Mouse (Mus musculus) liver, embryonic 12.5 days (tissue): Measurements from ENCODE around the gene Cstl1. TPM values are rescaled to one million over a fixed set of nuclear protein-coding genes. Genes with fewer than 3 reads are reported as not detected.

Source experiments
- ATAC-seq: fragments of 200-750 bp; cut with Nextera tagmentation; 2 replicates; pipeline ENCODE4 v1.8.0; 2017; ENCODE audit warnings: moderate number of reproducible peaks, mild to moderate bottlenecking, moderate library complexity
- H3K27ac ChIP-seq: fragments of 300-500 bp; sonication (generic); 2 replicates; pipeline ENCODE4 v1.5.1; 2016; ENCODE audit warnings: mild to moderate bottlenecking
- H3K27me3 ChIP-seq: fragments of 300-500 bp; sonication (generic); replicated peaks from 2 replicates; pipeline ENCODE4 v1.6.1; 2016; ENCODE audit warnings: mild to moderate bottlenecking, moderate library complexity
- H3K36me3 ChIP-seq: fragments of 300-500 bp; sonication (generic); 2 replicates; pipeline ENCODE4 v1.6.1; 2016; ENCODE audit warnings: mild to moderate bottlenecking, moderate library complexity
- H3K4me1 ChIP-seq: fragments of 300-500 bp; sonication (generic); 2 replicates; pipeline ENCODE4 v1.6.1; 2016
- H3K4me2 ChIP-seq: fragments of 300-500 bp; sonication (generic); 2 replicates; pipeline ENCODE4 v1.6.1; 2016; ENCODE audit warnings: mild to moderate bottlenecking, moderate library complexity
- H3K4me3 ChIP-seq: fragments of 300-500 bp; sonication (generic); 2 replicates; pipeline ENCODE4 v1.5.1; 2016; ENCODE audit warnings: mild to moderate bottlenecking, moderate library complexity
- H3K9ac ChIP-seq: fragments of 300-500 bp; sonication (generic); 2 replicates; pipeline ENCODE4 v1.6.1; 2016; ENCODE audit warnings: mild to moderate bottlenecking, moderate library complexity
- H3K9me3 ChIP-seq: fragments of 300-500 bp; sonication (generic); replicated peaks from 2 replicates; pipeline ENCODE4 v1.6.1; 2016; ENCODE audit warnings: mild to moderate bottlenecking, moderate library complexity
- WGBS: fragments of 180-500 bp; shearing (Covaris S2); methylation state at CpG from one replicate; pipeline ENCODE4 v1.1.7; 2016; ENCODE audit not compliant: insufficient replicate concordance; 5-methylcytosine and 5-hydroxymethylcytosine counted together
- polyA plus RNA-seq: library from polyadenylated mRNA; unstranded; fragments of >200 nt; fragmentation: Nextera tagmentation; extraction: Ambion mirVana; gene quantifications from 2 replicates; pipeline ENCODE4 v1.2.1, GENCODE M21; 2016

The Cstl1 gene
- polyA plus RNA-seq = not detected in 2 replicates

DNA sequence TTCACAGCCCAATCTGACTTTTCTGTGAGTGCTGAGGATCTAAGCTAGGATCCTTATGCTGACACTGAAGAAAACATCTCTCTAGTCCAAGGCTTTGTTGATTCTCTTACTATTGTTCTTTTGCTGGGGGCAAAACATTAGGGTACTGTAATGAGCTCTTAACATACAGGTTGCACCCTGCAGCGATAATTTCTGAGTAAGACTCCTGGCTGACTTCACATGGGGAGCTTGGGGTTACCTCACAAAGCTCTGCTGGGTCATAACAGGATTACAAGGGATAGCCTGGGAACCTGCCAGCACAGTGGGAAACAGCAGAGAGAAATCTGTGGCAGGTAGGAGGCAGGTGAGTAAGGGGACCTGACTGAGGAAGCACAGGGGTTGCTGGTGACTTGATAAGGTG, at the start of gene Cstl1:
Gene Cstl1 (plus strand): TSS at position 301 of the 400 bp plus-strand sequence.
- H3K4me1 ChIP-seq = no peaks in the 10 kb centered on the region
- no peak for ATAC-seq
- no peaks in the 10 kb centered on the region for H3K9me3 ChIP-seq
- no peak within 1 kb of the TSS for H3K4me3 ChIP-seq
- H3K4me2 ChIP-seq = no peak within 1 kb of the TSS
- 67% methylated on average over 1 of the region's 1 CpGs for WGBS
- no peak within 1 kb of the TSS for H3K9ac ChIP-seq
- H3K27ac ChIP-seq = no peak within 1 kb of the TSS
- 0 out of 2 replicates have a peak, but pooled peaks cover 4% of the 10 kb centered on the region for H3K27me3 ChIP-seq
- H3K36me3 ChIP-seq = no peaks in the 10 kb centered on the region

GRCm38 (mm10) chr2:148706409-148707201, 43.6 kb upstream of the Cstl1 start:
- Histone ChIP-seq H3K9ac (no peak overlapping the region), H3K4me1 (no peaks in the 10 kb centered on the region), H3K9me3 (no peaks in the 10 kb centered on the region), H3K36me3 (no peaks in the 10 kb centered on the region), H3K4me2 (no peak overlapping the region), H3K4me3 (no peak overlapping the region), H3K27ac (no peak overlapping the region), H3K27me3 (no peaks in the 10 kb centered on the region)
- ATAC-seq = 0 out of 2 replicates have a peak, but pooled peaks have one; percentile 10
- 72% methylated on average over 15 of the region's 15 CpGs for whole genome bisulfite sequencing

- WGBS = 75% methylated on average over 6 of the region's 6 CpGs
- no peaks in the 10 kb centered on the region for H3K4me1 ChIP-seq
- H3K27me3 ChIP-seq = no peaks in the 10 kb centered on the region
- no peak overlapping the region for H3K4me2 ChIP-seq
- H3K36me3 ChIP-seq = no peaks in the 10 kb centered on the region
- no peak overlapping the region for H3K4me3 ChIP-seq
- H3K9ac ChIP-seq = no peak overlapping the region
- no peak for ATAC-seq
- no peaks in the 10 kb centered on the region for H3K9me3 ChIP-seq
- H3K27ac ChIP-seq = no peak overlapping the region
Observed at GRCm38 (mm10) chr2:148707202-148707530, 43.0 kb upstream of the Cstl1 start.

DNA sequence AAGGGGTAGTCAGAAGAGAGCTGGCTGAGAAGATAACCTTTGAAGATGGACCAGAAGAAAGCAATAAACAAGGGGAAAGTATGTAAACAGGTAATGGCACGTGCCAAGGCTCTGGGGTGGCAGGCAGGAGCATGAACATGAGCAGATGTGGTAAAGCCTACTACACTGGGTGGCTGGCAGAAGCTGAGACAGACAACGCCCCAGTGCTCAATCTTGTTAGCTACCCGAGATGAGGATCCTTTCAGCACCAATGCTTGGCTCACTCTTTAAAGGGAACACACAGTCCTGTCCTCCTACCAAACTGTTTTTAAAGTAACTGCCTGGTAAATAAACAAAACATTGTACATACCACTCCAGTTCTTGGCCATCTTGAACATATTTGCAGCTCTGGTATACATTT, 37.8 kb upstream of the Cstl1 start:
- Histone ChIP-seq H3K4me3 (no peak overlapping the region), H3K27ac (no peak overlapping the region), H3K9me3 (no peaks in the 10 kb centered on the region), H3K36me3 (no peaks in the 10 kb centered on the region), H3K9ac (no peak overlapping the region), H3K27me3 (no peaks in the 10 kb centered on the region), H3K4me1 (no peaks in the 10 kb centered on the region), H3K4me2 (no peak overlapping the region)
- no peak for ATAC-seq
- 70% methylated on average over 3 of the region's 3 CpGs for WGBS

- H3K36me3 ChIP-seq = no peaks in the 10 kb centered on the region
Observed at GRCm38 (mm10) chr2:148717072-148717471, 33.1 kb upstream of the Cstl1 start.

DNA sequence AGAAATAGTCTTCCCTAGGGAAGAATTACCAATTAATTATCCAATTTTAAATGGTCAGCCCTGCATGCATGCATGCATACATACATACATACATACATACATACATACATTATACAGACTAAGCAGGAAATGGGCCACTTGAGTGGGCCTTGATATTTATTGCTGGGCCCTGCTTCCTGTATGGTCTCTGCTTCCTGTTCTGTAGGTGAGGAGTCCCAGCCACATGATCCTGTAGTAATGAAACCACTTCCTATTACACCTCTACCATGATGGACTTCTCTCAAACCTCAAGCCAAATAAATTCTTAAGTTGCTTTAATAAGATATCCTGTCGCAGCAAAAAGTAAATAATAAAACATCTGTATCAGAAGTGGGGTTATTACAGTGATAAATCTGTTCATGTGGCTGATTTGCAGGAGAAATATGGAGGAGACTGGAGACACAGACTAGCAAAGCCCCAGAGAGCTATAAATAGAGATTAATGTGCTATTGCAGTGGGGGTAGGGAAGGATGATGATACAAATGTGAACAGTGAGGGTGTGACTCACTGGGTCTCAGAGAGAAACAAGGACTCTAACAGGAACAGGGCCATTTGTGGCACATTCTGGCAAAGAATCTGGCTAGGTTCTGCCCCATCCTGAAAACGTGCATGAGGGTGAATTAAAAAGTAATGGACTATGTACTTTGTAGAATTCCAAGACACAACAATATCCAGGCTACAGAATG, 30.7 kb upstream of the Cstl1 start:
- Histone ChIP-seq H3K4me3 (no peak overlapping the region), H3K27ac (no peak overlapping the region), H3K4me2 (no peak overlapping the region), H3K9me3 (no peaks in the 10 kb centered on the region), H3K27me3 (no peaks in the 10 kb centered on the region), H3K9ac (no peak overlapping the region), H3K36me3 (no peaks in the 10 kb centered on the region), H3K4me1 (0 out of 2 replicates have a peak, but pooled peaks cover 4% of the 10 kb centered on the region)
- WGBS = 42% methylated on average over 2 of the region's 2 CpGs
- no peak for ATAC-seq

More at GRCm38 (mm10) chr2:148717072-148717471, 33.1 kb upstream of the Cstl1 start:
- Histone ChIP-seq H3K4me2 (no peak overlapping the region), H3K9me3 (no peaks in the 10 kb centered on the region), H3K9ac (no peak overlapping the region), H3K27ac (no peak overlapping the region), H3K4me1 (0 out of 2 replicates have a peak, but pooled peaks cover 4% of the 10 kb centered on the region), H3K4me3 (no peak overlapping the region), H3K27me3 (no peaks in the 10 kb centered on the region)
- 55% methylated on average over 2 of the region's 2 CpGs for WGBS
- no peak for ATAC-seq

DNA sequence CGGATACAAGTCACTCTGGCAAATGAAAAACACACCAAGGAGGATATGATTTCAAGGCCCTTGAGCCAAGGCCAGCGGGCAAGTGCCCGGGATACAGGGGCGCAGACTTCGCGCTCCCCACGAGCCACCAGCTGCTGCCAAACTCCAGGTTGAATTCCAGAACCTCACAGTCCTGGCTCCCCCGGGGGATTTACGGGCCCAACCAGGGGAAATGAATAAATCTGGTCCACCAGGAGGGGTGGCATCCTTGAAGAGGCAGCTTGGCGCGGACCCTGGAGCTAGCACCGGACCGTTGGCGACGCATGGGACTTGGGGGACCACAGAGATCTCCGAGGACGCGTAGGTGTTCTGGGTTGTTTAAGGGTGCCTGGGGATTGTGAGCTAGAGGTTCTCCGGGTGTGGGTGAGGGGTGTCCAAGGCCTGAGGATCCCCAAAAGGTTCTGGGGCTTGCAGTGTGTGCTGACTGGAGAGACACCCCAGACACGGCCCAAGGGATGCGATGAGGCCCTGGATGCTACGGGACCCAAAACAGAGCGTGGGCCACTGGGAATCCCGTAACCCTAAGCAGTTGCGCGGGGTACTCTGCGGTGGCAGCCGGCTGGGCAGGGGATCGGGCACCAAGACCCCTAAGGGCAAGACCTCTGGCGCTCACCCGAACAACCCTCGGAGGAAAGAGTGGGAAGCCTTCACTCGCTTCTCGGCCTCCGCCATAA, 18.4 kb upstream of the Cstl1 start:
- no peaks in the 10 kb centered on the region for H3K27me3 ChIP-seq
- ATAC-seq = peak; percentile 66
- H3K36me3 ChIP-seq = no peaks in the 10 kb centered on the region
- no peak overlapping the region for H3K27ac ChIP-seq
- H3K4me1 ChIP-seq = peaks cover 12% of the 10 kb centered on the region
- H3K4me3 ChIP-seq = peak overlapping the region; percentile 67
- H3K9ac ChIP-seq = peak overlapping the region; percentile 65
- 3% methylated on average over 35 of the region's 35 CpGs for WGBS
- peak overlapping the region; percentile 80 for H3K4me2 ChIP-seq
- H3K9me3 ChIP-seq = no peaks in the 10 kb centered on the region

GRCm38 (mm10) chr2:148732327-148733000, 17.7 kb upstream of the Cstl1 start, which contains the start of gene Napb:
TSS of gene Napb (minus strand) at chr2:148732467.
- H3K36me3 ChIP-seq = no peaks in the 10 kb centered on the region
- H3K9ac ChIP-seq = peak within 1 kb of the TSS; percentile 65
- no peak within 1 kb of the TSS for H3K27ac ChIP-seq
- no peaks in the 10 kb centered on the region for H3K9me3 ChIP-seq
- ATAC-seq = peak; percentile 98
- 4% methylated on average over 18 of the region's 18 CpGs for WGBS
- no peaks in the 10 kb centered on the region for H3K27me3 ChIP-seq
- H3K4me1 ChIP-seq = peaks cover 12% of the 10 kb centered on the region
- peak within 1 kb of the TSS; percentile 80 for H3K4me2 ChIP-seq
- H3K4me3 ChIP-seq = peak within 1 kb of the TSS; percentile 67

DNA sequence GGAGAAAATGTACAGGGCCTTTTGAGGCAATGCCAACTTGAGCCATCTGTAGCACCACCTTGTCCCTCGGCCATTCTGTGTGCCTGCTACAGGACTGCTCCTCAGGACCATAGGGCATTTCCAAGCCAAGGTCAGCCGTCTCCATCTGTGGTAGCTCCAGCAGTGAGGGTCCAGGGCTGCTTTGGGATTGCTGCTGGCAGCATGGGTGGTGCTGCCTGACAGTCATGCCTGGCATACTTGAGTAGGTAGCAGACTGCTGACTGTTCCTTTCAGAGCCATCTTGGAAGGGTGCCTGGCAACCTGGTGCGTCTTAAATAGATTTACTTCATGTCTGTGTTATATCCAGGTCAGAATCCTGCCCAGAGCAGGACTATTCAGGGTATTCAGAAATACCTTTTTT, 7.2 kb upstream of the Cstl1 start:
- no peak overlapping the region for H3K4me3 ChIP-seq
- H3K4me1 ChIP-seq = no peaks in the 10 kb centered on the region
- no peaks in the 10 kb centered on the region for H3K27me3 ChIP-seq
- H3K36me3 ChIP-seq = no peaks in the 10 kb centered on the region
- ATAC-seq = no peak
- H3K9me3 ChIP-seq = no peaks in the 10 kb centered on the region
- H3K9ac ChIP-seq = no peak overlapping the region
- WGBS = 61% methylated on average over 3 of the region's 3 CpGs
- no peak overlapping the region for H3K27ac ChIP-seq
- H3K4me2 ChIP-seq = no peak overlapping the region

- no peak overlapping the region for H3K4me3 ChIP-seq
- H3K27ac ChIP-seq = no peak overlapping the region
- no peaks in the 10 kb centered on the region for H3K36me3 ChIP-seq
- H3K9ac ChIP-seq = no peak overlapping the region
- no peak for ATAC-seq
- no peaks in the 10 kb centered on the region for H3K4me1 ChIP-seq
- no peaks in the 10 kb centered on the region for H3K27me3 ChIP-seq
- 51% methylated on average over 3 of the region's 3 CpGs for WGBS
- H3K9me3 ChIP-seq = no peaks in the 10 kb centered on the region
- H3K4me2 ChIP-seq = no peak overlapping the region
Observed at GRCm38 (mm10) chr2:148743846-148744407, 6.2 kb upstream of the Cstl1 start.
